Mouse (Mus musculus): ENCODE measurements around the gene Alg14.
A peak's percentile ranks its signal among the peaks of the same experiment; 100 is the strongest.

Alg14 gene

GRCm38 (mm10) chr3:121291560-121292258, at the start of gene Alg14:
Gene Alg14 (plus strand): TSS chr3:121291773.
- peak; percentile 87 to 94 for DNase-seq (ENCODE audit: low spot score in 2 of 2)

GRCm38 (mm10) chr3:121242111-121242936, 49.2 kb upstream of the Alg14 start:
- DNase-seq (ENCODE audit: low spot score in 2 of 2) = no peak

- DNase-seq (ENCODE audit: low spot score in 2 of 2) = no peak
These were observed 48.6 kb upstream of the Alg14 start for GRCm38 (mm10) chr3:121242941-121243340.

GRCm38 (mm10) chr3:121250048-121250447, 41.5 kb upstream of the Alg14 start:
- no peak for DNase-seq (ENCODE audit: low spot score in 2 of 2)

- no peak for DNase-seq (ENCODE audit: low spot score in 2 of 2)
These were observed 40.8 kb upstream of the Alg14 start for GRCm38 (mm10) chr3:121250576-121251433.

GRCm38 (mm10) chr3:121255501-121255900, 36.1 kb upstream of the Alg14 start:
- DNase-seq (ENCODE audit: low spot score in 2 of 2) = no peak

GRCm38 (mm10) chr3:121256131-121256530, 35.4 kb upstream of the Alg14 start:
- no peak for DNase-seq (ENCODE audit: low spot score in 2 of 2)

GRCm38 (mm10) chr3:121257418-121257817, 34.2 kb upstream of the Alg14 start:
- peak in 1 of 2 experiments; percentile 31 for DNase-seq (ENCODE audit: low spot score in 2 of 2)

GRCm38 (mm10) chr3:121258521-121259478, 32.8 kb upstream of the Alg14 start:
- DNase-seq (ENCODE audit: low spot score in 2 of 2) = no peak

- DNase-seq (ENCODE audit: low spot score in 2 of 2) = no peak
These were observed 31.5 kb upstream of the Alg14 start for GRCm38 (mm10) chr3:121260041-121260440.

- no peak for DNase-seq (ENCODE audit: low spot score in 2 of 2)
These were observed 30.7 kb upstream of the Alg14 start for GRCm38 (mm10) chr3:121260831-121261230.

- no peak for DNase-seq (ENCODE audit: low spot score in 2 of 2)
These were observed 30.3 kb upstream of the Alg14 start for GRCm38 (mm10) chr3:121261251-121261650.

GRCm38 (mm10) chr3:121261939-121262520, 29.5 kb upstream of the Alg14 start:
- no peak for DNase-seq (ENCODE audit: low spot score in 2 of 2)

- DNase-seq (ENCODE audit: low spot score in 2 of 2) = no peak
These were observed 28.9 kb upstream of the Alg14 start for GRCm38 (mm10) chr3:121262521-121263204.

GRCm38 (mm10) chr3:121263205-121263548, 28.4 kb upstream of the Alg14 start:
- peak in 1 of 2 experiments; percentile 31 for DNase-seq (ENCODE audit: low spot score in 2 of 2)

- DNase-seq (ENCODE audit: low spot score in 2 of 2) = no peak
These were observed 27.3 kb upstream of the Alg14 start for GRCm38 (mm10) chr3:121264242-121264641.

GRCm38 (mm10) chr3:121267283-121267682, 24.3 kb upstream of the Alg14 start:
- DNase-seq (ENCODE audit: low spot score in 2 of 2) = no peak

GRCm38 (mm10) chr3:121272577-121272976, 19.0 kb upstream of the Alg14 start:
- DNase-seq (ENCODE audit: low spot score in 2 of 2) = no peak

- DNase-seq (ENCODE audit: low spot score in 2 of 2) = no peak
These were observed 17.6 kb upstream of the Alg14 start for GRCm38 (mm10) chr3:121274010-121274409.

GRCm38 (mm10) chr3:121277009-121277408, 14.6 kb upstream of the Alg14 start:
- DNase-seq (ENCODE audit: low spot score in 2 of 2) = no peak
